Mouse (Mus musculus): ENCODE measurements at regions not wholly inside any gene's neighbourhood (a gene's known extent, or its start where the extent isn't known, plus 50 kb on each side); places are given as distances from the start of the nearest gene placed in this dataset.

DNA sequence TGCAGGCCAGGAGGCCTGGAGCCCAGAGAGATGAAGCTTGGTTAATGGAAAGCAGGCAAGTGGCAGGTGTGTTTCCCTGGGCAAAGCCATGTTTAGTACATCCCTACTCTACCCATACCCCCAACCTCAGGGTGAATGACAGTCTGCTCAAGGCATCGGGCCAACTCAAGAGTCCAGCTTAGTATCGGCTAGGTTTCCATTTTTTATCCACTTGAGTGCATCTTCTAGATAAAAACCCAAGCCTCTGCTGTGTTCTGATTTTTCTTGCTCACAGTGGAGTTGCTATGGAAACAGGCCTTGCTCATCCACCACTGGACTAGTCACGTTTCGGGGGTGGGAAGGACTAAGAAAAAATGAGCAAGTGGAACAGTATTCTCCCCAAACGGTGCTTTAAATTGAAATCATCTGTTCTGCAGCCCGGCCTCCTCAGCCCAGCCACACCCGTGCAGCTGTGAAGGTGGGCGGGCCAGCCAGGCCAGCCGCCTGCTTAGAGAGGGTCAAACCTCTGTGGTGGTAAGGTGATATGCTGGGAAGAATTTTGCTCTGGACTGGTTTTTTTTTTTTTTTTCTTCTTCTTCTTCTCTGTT, 94.0 kb downstream of the Snx19 start:
- Histone ChIP-seq H3K27me3 (replicated peaks) (no peaks in the 10 kb centered on the region), H3K9ac (no peak overlapping the region), H3K27ac (peak overlapping the region; percentile 84), H3K36me3 (replicated peaks) (no peaks in the 10 kb centered on the region), H3K4me1 (peaks cover 15% of the 10 kb centered on the region), H3K4me2 (no peak overlapping the region), H3K4me3 (no peak overlapping the region), H3K9me3 (no peaks in the 10 kb centered on the region)
- 23% methylated on average over 9 of the region's 9 CpGs for WGBS
- ATAC-seq (replicated peaks) = peak; percentile 88

GRCm38 (mm10) chr9:30520116-30520515, 93.2 kb downstream of the Snx19 start:
- Histone ChIP-seq H3K4me3 (no peak overlapping the region), H3K4me1 (peaks cover 15% of the 10 kb centered on the region), H3K36me3 (replicated peaks) (no peaks in the 10 kb centered on the region), H3K27me3 (replicated peaks) (no peaks in the 10 kb centered on the region), H3K9me3 (no peaks in the 10 kb centered on the region), H3K27ac (no peak overlapping the region), H3K9ac (no peak overlapping the region), H3K4me2 (no peak overlapping the region)
- ATAC-seq (replicated peaks) = no peak
- WGBS = 53% methylated on average over 1 of the region's 1 CpGs

DNA sequence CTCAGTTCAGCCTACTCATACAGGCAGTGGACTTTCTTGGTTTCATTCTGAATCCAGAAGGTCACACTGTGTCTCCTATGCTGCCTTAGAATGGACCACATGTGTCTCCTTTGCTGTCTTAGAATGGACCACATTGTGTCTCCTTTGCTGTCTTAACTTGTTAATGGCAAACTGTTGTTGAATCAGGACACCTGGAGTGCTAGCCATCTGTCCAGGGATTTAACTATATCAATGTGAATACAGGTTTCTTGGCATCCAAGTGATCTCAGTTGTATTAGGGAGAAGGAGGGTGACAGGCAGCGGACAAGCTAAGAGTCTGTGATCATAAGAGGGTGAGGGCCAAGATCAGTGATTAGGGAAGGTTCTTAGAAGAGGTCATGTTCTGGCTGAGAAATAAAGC, 92.3 kb downstream of the Snx19 start:
- no peaks in the 10 kb centered on the region for H3K9me3 ChIP-seq
- peaks cover 15% of the 10 kb centered on the region for H3K4me1 ChIP-seq
- 83% methylated on average over 1 of the region's 1 CpGs for WGBS
- no peak overlapping the region for H3K4me2 ChIP-seq
- H3K27me3 ChIP-seq (replicated peaks) = no peaks in the 10 kb centered on the region
- H3K9ac ChIP-seq = no peak overlapping the region
- no peaks in the 10 kb centered on the region for H3K36me3 ChIP-seq (replicated peaks)
- no peak overlapping the region for H3K27ac ChIP-seq
- ATAC-seq (replicated peaks) = no peak
- no peak overlapping the region for H3K4me3 ChIP-seq
